Mouse (Mus musculus) G1E-ER4 (cell line): ENCODE results near the gene Amigo2. TPM values are rescaled to one million over a fixed set of nuclear protein-coding genes. Genes with fewer than 3 reads are reported as not detected.

Experiments
- GATA1 ChIP-seq: IDR thresholded peaks from one replicate; pipeline ENCODE4 v1.8.0; 2012; ENCODE audit warnings: low read length, inconsistent platforms
- polyA plus RNA-seq: library from polyadenylated mRNA; stranded (reverse); fragments of >175 nt; gene quantifications from 2 replicates; pipeline ENCODE4 v1.2.3, GENCODE M21; 2012

Amigo2 gene
- polyA plus RNA-seq, 1 experiment, result not detected

- no peak for TF ChIP-seq GATA1
These were observed 42.2 kb downstream of the Amigo2 start for GRCm38 (mm10) chr15:97204889-97205288.

GRCm38 (mm10) chr15:97196644-97197043 lies 50.4 kb downstream of the Amigo2 start:
- TF ChIP-seq GATA1, result no peak

- no peak for TF ChIP-seq GATA1
These were observed 51.5 kb downstream of the Amigo2 start for GRCm38 (mm10) chr15:97195628-97196027.

Other genes starting within 250 kb of the Amigo2 start
- gene Slc38a4, start 191.3 kb downstream of the Amigo2 start, polyA plus RNA-seq, result not detected in 2 replicates
- 4.3 and 6.6 TPM in 2 replicates for gene Pced1b, start 180 bp downstream of the Amigo2 start, polyA plus RNA-seq